Mouse (Mus musculus) heart, adult 8-10 months (tissue): ENCODE data around the gene Olfr744. TPM values are rescaled to one million over a fixed set of nuclear protein-coding genes. Genes with fewer than 3 reads are reported as not detected.
"Not testable (repeated sequence)": the region's sequence is repeated elsewhere in the genome, so short reads cannot be mapped to it uniquely, and the experiment has no call there.

Source experiments
- DNase-seq: peaks from one replicate; pipeline ENCODE4 v3.0.0; 2022; ENCODE audit warnings: low spot score
- total RNA-seq, 4 experiments: library from RNA; stranded (reverse); gene quantifications; 2 replicates each; pipeline ENCODE4 v1.2.4; 2022

Olfr744 gene
- total RNA-seq = not detected

DNA sequence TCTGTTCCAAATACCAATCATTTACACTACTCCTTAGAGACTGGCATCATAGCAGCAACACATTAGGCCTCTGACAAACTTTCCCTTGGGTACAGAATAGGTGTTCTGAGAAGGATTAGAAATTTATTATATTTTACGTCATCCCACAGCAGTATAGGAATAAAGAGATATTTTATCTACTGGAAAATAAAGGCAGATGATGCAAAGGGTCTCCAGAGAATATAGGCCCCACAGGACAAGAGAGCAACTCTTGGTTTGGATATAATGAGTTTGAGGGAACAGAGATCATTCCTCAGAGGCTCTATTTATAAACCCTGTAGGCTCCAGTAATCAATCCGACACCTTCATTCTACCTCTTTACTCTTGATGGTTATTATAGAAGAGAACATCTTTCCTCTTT, at the start of gene Olfr744:
TSS of gene Olfr744 (plus strand) at position 301 of the 400 bp plus-strand sequence.
- DNase-seq = no peak

DNA sequence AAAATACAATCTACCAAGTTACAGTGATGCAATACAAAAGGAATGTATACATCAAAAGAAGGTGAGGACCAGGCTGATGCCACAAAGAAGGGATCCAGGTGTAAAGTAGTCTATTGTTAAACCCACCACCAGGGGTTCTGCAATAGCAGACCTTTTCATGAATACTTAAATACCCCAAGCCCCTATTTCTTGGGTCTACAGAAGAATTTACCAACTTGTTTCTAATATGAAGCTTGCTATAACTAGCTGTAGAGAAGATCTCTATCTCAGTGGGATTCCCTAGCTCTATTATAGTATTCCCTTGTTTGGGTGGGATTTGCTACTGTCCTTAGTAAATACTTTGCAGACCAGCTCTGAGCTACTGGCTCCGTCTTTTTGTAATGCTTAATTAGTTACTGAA, 41.6 kb upstream of the Olfr744 start:
- DNase-seq = not testable (repeated sequence)

DNA sequence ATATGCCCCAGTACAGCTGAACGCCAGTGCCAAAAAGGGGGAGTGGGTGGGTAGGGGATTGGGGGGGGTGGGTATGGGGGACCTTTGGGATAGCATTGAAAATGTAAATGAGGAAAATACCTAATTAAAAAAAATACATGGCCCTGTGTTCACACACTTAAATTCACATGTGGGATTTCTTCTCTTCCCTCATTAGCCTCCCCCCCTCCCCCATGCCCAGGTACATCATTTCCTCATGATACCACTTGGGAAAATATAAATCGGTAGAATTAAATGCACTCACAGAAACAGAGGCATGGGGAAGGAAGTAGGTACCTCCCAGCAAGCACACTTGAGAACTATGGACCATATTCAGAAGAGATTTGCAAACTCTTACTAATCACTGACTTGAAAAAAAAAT, 24.4 kb downstream of the Olfr744 start, which contains the start of gene Olfr745:
TSS of gene Olfr745 (plus strand) at position 301 of the 400 bp plus-strand sequence.
- no peak for DNase-seq

GRCm38 (mm10) chr14:50646783-50647182, 32.1 kb downstream of the Olfr744 start, which contains the start of gene Olfr746:
Gene Olfr746, plus strand, starts transcription at chr14:50647083.
- no peak for DNase-seq

Other genes with a start within 250 kb of the Olfr744 start
- not detected for gene Olfr736, start 233.7 kb upstream of the Olfr744 start, total RNA-seq
- gene Olfr738, start 207.3 kb upstream of the Olfr744 start, total RNA-seq = not detected
- gene Olfr739, start 196.3 kb upstream of the Olfr744 start, total RNA-seq = not detected
- not detected for gene Olfr740, start 169.3 kb upstream of the Olfr744 start, total RNA-seq
- not detected for gene Olfr741, start 142.1 kb upstream of the Olfr744 start, total RNA-seq
- not detected for gene Olfr742, start 111.3 kb upstream of the Olfr744 start, total RNA-seq
- not detected for gene Olfr743, start 93.0 kb upstream of the Olfr744 start, total RNA-seq
- gene Olfr745, start 24.5 kb downstream of the Olfr744 start, total RNA-seq = not detected
- not detected for gene Olfr746, start 32.2 kb downstream of the Olfr744 start, total RNA-seq
- not detected for gene Olfr747, start 78.3 kb downstream of the Olfr744 start, total RNA-seq
- gene Olfr748, start 92.5 kb downstream of the Olfr744 start, total RNA-seq = not detected
- not detected for gene Olfr749, start 130.2 kb downstream of the Olfr744 start, total RNA-seq
- gene Ttc5, start 170.6 kb downstream of the Olfr744 start, total RNA-seq = 10 to 100 TPM; 11.9 to 17.8 (median 13.6) TPM
- gene Ccnb1ip1, start 192.9 kb downstream of the Olfr744 start, total RNA-seq = under 1 TPM in 1 of 4 experiments, not detected in 3; 0.47 TPM
- 10 to 100 TPM; 11.6 to 16.2 (median 13.0) TPM for gene Parp2, start 193.0 kb downstream of the Olfr744 start, total RNA-seq